Mouse (Mus musculus) urinary bladder, adult 18-20 months (tissue): ENCODE results near the gene Kcnip3.
A peak's percentile ranks its signal among the peaks of the same experiment; 100 is the strongest.

ENCODE experiments used
- DNase-seq, 2 experiments: peaks; one replicate each; pipeline ENCODE4 v3.0.0; 2022; ENCODE audit warnings: low spot score in 2 of 2, mixed read lengths in 2 of 2

Gene Kcnip3

GRCm38 (mm10) chr2:127470661-127471060, 51.2 kb downstream of the Kcnip3 start:
- no peak for DNase-seq

- DNase-seq: no peak
Measured at GRCm38 (mm10) chr2:127470183-127470582, 51.7 kb downstream of the Kcnip3 start.

GRCm38 (mm10) chr2:127462314-127462713, 59.6 kb downstream of the Kcnip3 start:
- peak; percentile 31 to 40 for DNase-seq

GRCm38 (mm10) chr2:127461351-127461750, 60.5 kb downstream of the Kcnip3 start:
- no peak for DNase-seq

- DNase-seq: no peak
Measured at GRCm38 (mm10) chr2:127459341-127459740, 62.6 kb downstream of the Kcnip3 start.

GRCm38 (mm10) chr2:127453764-127454163, 68.1 kb downstream of the Kcnip3 start:
- peak; percentile 39 to 58 for DNase-seq

- no peak for DNase-seq
Measured at GRCm38 (mm10) chr2:127453141-127453540, 68.8 kb downstream of the Kcnip3 start.

GRCm38 (mm10) chr2:127451748-127452147, 70.1 kb downstream of the Kcnip3 start:
- DNase-seq: no peak

GRCm38 (mm10) chr2:127449691-127450090, 72.2 kb downstream of the Kcnip3 start:
- no peak for DNase-seq

- no peak for DNase-seq
Measured at GRCm38 (mm10) chr2:127446847-127447246, 75.0 kb downstream of the Kcnip3 start.

GRCm38 (mm10) chr2:127444055-127444789, 77.7 kb downstream of the Kcnip3 start, which contains the start of gene Fahd2a:
Gene Fahd2a, minus strand, starts transcription at chr2:127444565.
- peak; percentile 76 to 85 for DNase-seq

- no peak for DNase-seq
Measured at GRCm38 (mm10) chr2:127437697-127438096, 84.2 kb downstream of the Kcnip3 start.

GRCm38 (mm10) chr2:127435554-127435953, 86.3 kb downstream of the Kcnip3 start:
- DNase-seq: no peak

- peak in 1 of 2 experiments; percentile 16 for DNase-seq
Measured at GRCm38 (mm10) chr2:127435135-127435534, 86.8 kb downstream of the Kcnip3 start.

GRCm38 (mm10) chr2:127433487-127434295, 88.2 kb downstream of the Kcnip3 start:
- DNase-seq: no peak

- no peak for DNase-seq
Measured at GRCm38 (mm10) chr2:127430238-127430637, 91.7 kb downstream of the Kcnip3 start.

- no peak for DNase-seq
Measured at GRCm38 (mm10) chr2:127424977-127425376, 96.9 kb downstream of the Kcnip3 start, which contains the start of gene Gpat2. Gene Gpat2, plus strand, starts transcription at chr2:127425199.

GRCm38 (mm10) chr2:127418266-127418970, 103.5 kb downstream of the Kcnip3 start:
- no peak for DNase-seq

- DNase-seq: no peak
Measured at GRCm38 (mm10) chr2:127416706-127417105, 105.2 kb downstream of the Kcnip3 start.

- DNase-seq: no peak
Measured at GRCm38 (mm10) chr2:127415806-127416205, 106.1 kb downstream of the Kcnip3 start.

GRCm38 (mm10) chr2:127411126-127411525, 110.8 kb downstream of the Kcnip3 start:
- DNase-seq: no peak
